Mouse (Mus musculus) megakaryocyte, embryonic 14.5 days (primary cell): ENCODE results near the gene Chic2.

Experiments
- FLI1 ChIP-seq: IDR thresholded peaks from 2 replicates; pipeline ENCODE4 v1.6.1; 2012; ENCODE audit warnings: low read length, inconsistent platforms, mixed read lengths
- GATA1 ChIP-seq: IDR thresholded peaks from 3 replicates; pipeline ENCODE4 v1.6.1; 2012; ENCODE audit warnings: mixed read lengths, low read length, inconsistent platforms, borderline replicate concordance

- TF ChIP-seq GATA1 (no peak), FLI1 (no peak)
These were observed 88.2 kb downstream of the Chic2 start for GRCm38 (mm10) chr5:74956335-74956734.
